Mouse (Mus musculus): ENCODE measurements around the gene Klhdc7a. TPM values are rescaled to one million over a fixed set of nuclear protein-coding genes. Genes with fewer than 3 reads are reported as not detected.

Klhdc7a gene
- polyA plus RNA-seq, 1 experiment from 2014 or later: 0.03 TPM

GRCm38 (mm10) chr4:139931790-139932510 lies 35.9 kb downstream of the Klhdc7a start:
- ATAC-seq (replicated peaks; ENCODE audit: low FRiP score) (peak; percentile 39), DNase-seq (ENCODE audit: low spot score) (peak; percentile 63)
- no peak overlapping the region for H3K4me3 ChIP-seq (ENCODE audit: low read depth, low read length)
- H3K27me3 ChIP-seq (ENCODE audit: control insufficient read depth, insufficient read depth, low read length): peaks cover 3% of the 10 kb centered on the region; the same call in 1 of the 2 replicates
- H3K36me3 ChIP-seq (ENCODE audit: control insufficient read depth, insufficient read depth, low read length): no peaks in the 10 kb centered on the region
- 33% methylated on average over 12 of the region's 12 CpGs for WGBS
- no peak overlapping the region for H3K4me2 ChIP-seq (ENCODE audit: low read depth, low read length, severe bottlenecking)
- peaks cover 5% of the 10 kb centered on the region; the same call in 1 of the 2 replicates for H3K4me1 ChIP-seq (replicated peaks; ENCODE audit: control insufficient read depth, insufficient read depth, low read length)
- peak overlapping the region; percentile 55; the same call in 1 of the 2 replicates for H3K27ac ChIP-seq (ENCODE audit: low read depth, low read length)
- no peak overlapping the region for H3K9ac ChIP-seq (ENCODE audit: low read length)
- no peaks in the 10 kb centered on the region for H3K9me3 ChIP-seq (ENCODE audit: control insufficient read depth, low read length)

- DNase-seq (ENCODE audit: low spot score): no peak
- H3K9me3 ChIP-seq (ENCODE audit: control insufficient read depth, low read length): no peaks in the 10 kb centered on the region
- H3K4me1 ChIP-seq (replicated peaks; ENCODE audit: control insufficient read depth, insufficient read depth, low read length): peaks cover 13% of the 10 kb centered on the region; the same call in 1 of the 2 replicates
- H3K4me3 ChIP-seq (ENCODE audit: low read depth, low read length): no peak overlapping the region
- H3K27me3 ChIP-seq (ENCODE audit: control insufficient read depth, insufficient read depth, low read length): peaks cover 4% of the 10 kb centered on the region; the same call in 1 of the 2 replicates
- no peak overlapping the region for H3K4me2 ChIP-seq (ENCODE audit: low read depth, low read length, severe bottlenecking)
- no peak for ATAC-seq (replicated peaks; ENCODE audit: low FRiP score)
- H3K36me3 ChIP-seq (ENCODE audit: control insufficient read depth, insufficient read depth, low read length): no peaks in the 10 kb centered on the region
- H3K9ac ChIP-seq (ENCODE audit: low read length): no peak overlapping the region
- 0 out of 2 replicates have a peak overlapping the region, but pooled peaks have one; percentile 55 for H3K27ac ChIP-seq (ENCODE audit: low read depth, low read length)
- WGBS: 58% methylated on average over 7 of the region's 7 CpGs
Observed at GRCm38 (mm10) chr4:139930885-139931284, 36.9 kb downstream of the Klhdc7a start.

- ATAC-seq (replicated peaks; ENCODE audit: low FRiP score): 0 out of 2 replicates have a peak, but pooled peaks have one; percentile 48
- DNase-seq (ENCODE audit: low spot score): no peak
- H3K9me3 ChIP-seq (ENCODE audit: control insufficient read depth, low read length): no peaks in the 10 kb centered on the region
- no peaks in the 10 kb centered on the region for H3K36me3 ChIP-seq (ENCODE audit: control insufficient read depth, insufficient read depth, low read length)
- H3K4me3 ChIP-seq (ENCODE audit: low read depth, low read length): peak overlapping the region; percentile 26
- 2% methylated on average over 11 of the region's 11 CpGs for WGBS
- peaks cover 16% of the 10 kb centered on the region; the same call in 1 of the 2 replicates for H3K4me1 ChIP-seq (replicated peaks; ENCODE audit: control insufficient read depth, insufficient read depth, low read length)
- H3K27me3 ChIP-seq (ENCODE audit: control insufficient read depth, insufficient read depth, low read length): peaks cover 2% of the 10 kb centered on the region; the same call in 1 of the 2 replicates
- H3K27ac ChIP-seq (ENCODE audit: low read depth, low read length): peak overlapping the region; percentile 76
- H3K4me2 ChIP-seq (ENCODE audit: low read depth, low read length, severe bottlenecking): peak overlapping the region; percentile 54
- peak overlapping the region; percentile 45 for H3K9ac ChIP-seq (ENCODE audit: low read length)
Observed at GRCm38 (mm10) chr4:139926161-139926561, 41.7 kb downstream of the Klhdc7a start.

- Histone ChIP-seq H3K9me3 (ENCODE audit: control insufficient read depth, low read length) (no peaks in the 10 kb centered on the region), H3K27me3 (ENCODE audit: control insufficient read depth, insufficient read depth, low read length) (peaks cover 2% of the 10 kb centered on the region; the same call in 1 of the 2 replicates), H3K4me2 (ENCODE audit: low read depth, low read length, severe bottlenecking) (peak overlapping the region; percentile 54), H3K4me3 (ENCODE audit: low read depth, low read length) (peak overlapping the region; percentile 26), H3K27ac (ENCODE audit: low read depth, low read length) (peak overlapping the region; percentile 76), H3K9ac (ENCODE audit: low read length) (peak overlapping the region; percentile 45), H3K4me1 (replicated peaks; ENCODE audit: control insufficient read depth, insufficient read depth, low read length) (peaks cover 14% of the 10 kb centered on the region; the same call in 1 of the 2 replicates), H3K36me3 (ENCODE audit: control insufficient read depth, insufficient read depth, low read length) (no peaks in the 10 kb centered on the region)
- DNase-seq (ENCODE audit: low spot score) (peak; percentile 70), ATAC-seq (replicated peaks; ENCODE audit: low FRiP score) (peak; percentile 57)
- 12% methylated on average over 34 of the region's 34 CpGs for WGBS
Observed at GRCm38 (mm10) chr4:139925275-139926160, 42.3 kb downstream of the Klhdc7a start.

- H3K9me3 ChIP-seq (ENCODE audit: control insufficient read depth, low read length): no peaks in the 10 kb centered on the region
- ATAC-seq (replicated peaks; ENCODE audit: low FRiP score): no peak
- no peaks in the 10 kb centered on the region for H3K4me1 ChIP-seq (replicated peaks; ENCODE audit: control insufficient read depth, insufficient read depth, low read length)
- H3K4me2 ChIP-seq (ENCODE audit: low read depth, low read length, severe bottlenecking): no peak overlapping the region
- no peak overlapping the region for H3K9ac ChIP-seq (ENCODE audit: low read length)
- no peaks in the 10 kb centered on the region for H3K36me3 ChIP-seq (ENCODE audit: control insufficient read depth, insufficient read depth, low read length)
- DNase-seq (ENCODE audit: low spot score): no peak
- no peak overlapping the region for H3K27ac ChIP-seq (ENCODE audit: low read depth, low read length)
- 80% methylated on average over 7 of the region's 7 CpGs for WGBS
- H3K4me3 ChIP-seq (ENCODE audit: low read depth, low read length): no peak overlapping the region
- H3K27me3 ChIP-seq (ENCODE audit: control insufficient read depth, insufficient read depth, low read length): no peaks in the 10 kb centered on the region
Observed at GRCm38 (mm10) chr4:139916731-139917130, 51.1 kb downstream of the Klhdc7a start.

MicroRNAs encoded within 50 kb of the gene (microRNA counts, 519-probe panel; counts per million panel counts)
- microRNA mmu-miR-2139: 31.2 counts per million

Small RNA genes lying within 50 kb of the gene (microRNA-seq; reads per million reads assigned to microRNA genes)
- gene Mir2139 (ENCODE audit: insufficient number of aligned reads): not detected

Other genes with a start within 250 kb of the Klhdc7a start
- 0.57 and 0.73 TPM in 2 replicates for gene Pax7, start 134.5 kb downstream of the Klhdc7a start, polyA plus RNA-seq (2014; fragmentation: Nextera tagmentation; extraction: Ambion mirVana)

Measured in forebrain, embryonic 11.5 days (tissue).